Mouse (Mus musculus) hindbrain, embryonic 10.5 days (tissue): ENCODE results near the gene Arhgap19. TPM values are rescaled to one million over a fixed set of nuclear protein-coding genes. Genes with fewer than 3 reads are reported as not detected.

Source experiments
- DNase-seq: peaks from one replicate; pipeline ENCODE4 v3.0.0-alpha.2; 2017; ENCODE audit warnings: low spot score
- H3K27ac ChIP-seq: fragments of 300-500 bp; sonication (generic); 2 replicates; pipeline ENCODE4 v1.5.1; 2016; ENCODE audit warnings: mild to moderate bottlenecking, moderate library complexity
- H3K27me3 ChIP-seq: fragments of 300-500 bp; sonication (generic); 2 replicates; pipeline ENCODE4 v1.6.1; 2016; ENCODE audit warnings: mild to moderate bottlenecking; ENCODE audit not compliant: poor library complexity, insufficient read depth, severe bottlenecking
- H3K36me3 ChIP-seq: fragments of 300-500 bp; sonication (generic); 2 replicates; pipeline ENCODE4 v1.6.1; 2016; ENCODE audit warnings: mild to moderate bottlenecking, moderate library complexity
- H3K4me1 ChIP-seq: fragments of 300-500 bp; sonication (generic); replicated peaks from 2 replicates; pipeline ENCODE4 v1.6.1; 2016; ENCODE audit warnings: mild to moderate bottlenecking
- H3K4me3 ChIP-seq: fragments of 300-500 bp; sonication (generic); 2 replicates; pipeline ENCODE4 v1.5.1; 2016; ENCODE audit warnings: mild to moderate bottlenecking, moderate library complexity
- H3K9me3 ChIP-seq: fragments of 300-500 bp; sonication (generic); 2 replicates; pipeline ENCODE4 v1.6.1; 2016; ENCODE audit warnings: mild to moderate bottlenecking, moderate library complexity
- WGBS: fragments of 180-500 bp; shearing (Covaris S2); methylation state at CpG from one replicate; pipeline ENCODE4 v1.1.7; 2016; 5-methylcytosine and 5-hydroxymethylcytosine counted together
- polyA plus RNA-seq: library from polyadenylated mRNA; unstranded; fragments of >200 nt; fragmentation: Nextera tagmentation; extraction: Ambion mirVana; gene quantifications from 2 replicates; pipeline ENCODE4 v1.2.1, GENCODE M21; 2016

Arhgap19 gene
- polyA plus RNA-seq, 1 experiment from 2014 or later: 27.9 TPM

- Histone ChIP-seq H3K27ac (no peak overlapping the region), H3K9me3 (no peaks in the 10 kb centered on the region), H3K4me3 (no peak overlapping the region), H3K36me3 (no peaks in the 10 kb centered on the region), H3K27me3 (no peaks in the 10 kb centered on the region), H3K4me1 (peaks cover 22% of the 10 kb centered on the region)
- DNase-seq: no peak
- WGBS: 98% methylated on average over 3 of the region's 3 CpGs
Observed at GRCm38 (mm10) chr19:41839685-41840084, 37.8 kb upstream of the Arhgap19 start.

- DNase-seq: no peak
- H3K4me3 ChIP-seq: no peak overlapping the region
- WGBS: 85% methylated on average over 6 of the region's 6 CpGs
- no peaks in the 10 kb centered on the region for H3K36me3 ChIP-seq
- 0 out of 2 replicates have a peak, but pooled peaks cover under 1% of the 10 kb centered on the region for H3K27me3 ChIP-seq
- H3K4me1 ChIP-seq: peaks cover 22% of the 10 kb centered on the region
- H3K9me3 ChIP-seq: no peaks in the 10 kb centered on the region
- no peak overlapping the region for H3K27ac ChIP-seq
Observed at GRCm38 (mm10) chr19:41838808-41839207, 37.0 kb upstream of the Arhgap19 start.

- no peak overlapping the region for H3K4me3 ChIP-seq
- peaks cover 28% of the 10 kb centered on the region for H3K4me1 ChIP-seq
- no peak overlapping the region for H3K27ac ChIP-seq
- no peaks in the 10 kb centered on the region for H3K9me3 ChIP-seq
- H3K27me3 ChIP-seq: peaks cover 10% of the 10 kb centered on the region
- no peak for DNase-seq
- H3K36me3 ChIP-seq: no peaks in the 10 kb centered on the region
- 80% methylated on average over 4 of the region's 4 CpGs for WGBS
Observed at GRCm38 (mm10) chr19:41837917-41838261, 36.0 kb upstream of the Arhgap19 start.

GRCm38 (mm10) chr19:41837194-41837916, 35.5 kb upstream of the Arhgap19 start:
- H3K36me3 ChIP-seq: no peaks in the 10 kb centered on the region
- no peak overlapping the region for H3K4me3 ChIP-seq
- DNase-seq: no peak
- H3K4me1 ChIP-seq: peaks cover 34% of the 10 kb centered on the region
- no peaks in the 10 kb centered on the region for H3K9me3 ChIP-seq
- peaks cover 15% of the 10 kb centered on the region for H3K27me3 ChIP-seq
- H3K27ac ChIP-seq: no peak overlapping the region
- 77% methylated on average over 9 of the region's 9 CpGs for WGBS

- DNase-seq: no peak
- Histone ChIP-seq H3K4me3 (no peak overlapping the region), H3K4me1 (peaks cover 40% of the 10 kb centered on the region), H3K36me3 (no peaks in the 10 kb centered on the region), H3K9me3 (no peaks in the 10 kb centered on the region), H3K27ac (no peak overlapping the region), H3K27me3 (peaks cover 20% of the 10 kb centered on the region)
- 60% methylated on average over 3 of the region's 3 CpGs for WGBS
Observed at GRCm38 (mm10) chr19:41836719-41837118, 34.9 kb upstream of the Arhgap19 start.

GRCm38 (mm10) chr19:41835816-41836215, 34.0 kb upstream of the Arhgap19 start:
- peaks cover 49% of the 10 kb centered on the region for H3K4me1 ChIP-seq
- WGBS: 3% methylated on average over 6 of the region's 6 CpGs
- H3K9me3 ChIP-seq: no peaks in the 10 kb centered on the region
- DNase-seq: no peak
- no peaks in the 10 kb centered on the region for H3K36me3 ChIP-seq
- H3K27me3 ChIP-seq: peaks cover 25% of the 10 kb centered on the region
- H3K4me3 ChIP-seq: peak overlapping the region; percentile 16; the same call in 1 of the 2 replicates
- no peak overlapping the region for H3K27ac ChIP-seq

GRCm38 (mm10) chr19:41835407-41835806, 33.6 kb upstream of the Arhgap19 start:
- Histone ChIP-seq H3K27ac (no peak overlapping the region), H3K9me3 (no peaks in the 10 kb centered on the region), H3K4me1 (peaks cover 53% of the 10 kb centered on the region), H3K27me3 (peaks cover 25% of the 10 kb centered on the region), H3K4me3 (no peak overlapping the region), H3K36me3 (no peaks in the 10 kb centered on the region)
- 60% methylated on average over 6 of the region's 6 CpGs for WGBS
- no peak for DNase-seq

- H3K9me3 ChIP-seq: no peaks in the 10 kb centered on the region
- WGBS: 75% methylated on average over 13 of the region's 13 CpGs
- H3K36me3 ChIP-seq: no peaks in the 10 kb centered on the region
- no peak overlapping the region for H3K4me3 ChIP-seq
- peaks cover 61% of the 10 kb centered on the region for H3K4me1 ChIP-seq
- no peak for DNase-seq
- no peak overlapping the region; the same call in 1 of the 2 replicates for H3K27ac ChIP-seq
- H3K27me3 ChIP-seq: peaks cover 25% of the 10 kb centered on the region
Observed at GRCm38 (mm10) chr19:41832501-41833201, 30.8 kb upstream of the Arhgap19 start.

- H3K27ac ChIP-seq: peak overlapping the region; percentile 62
Observed at GRCm38 (mm10) chr19:41831718-41832391, 30.0 kb upstream of the Arhgap19 start.

GRCm38 (mm10) chr19:41831101-41831570, 29.3 kb upstream of the Arhgap19 start:
- peak overlapping the region; percentile 96 for H3K27ac ChIP-seq
- DNase-seq: peak; percentile 33

More at GRCm38 (mm10) chr19:41831718-41832391, 30.0 kb upstream of the Arhgap19 start:
- DNase-seq: peak; percentile 40
- Histone ChIP-seq H3K4me3 (peak overlapping the region; percentile 85), H3K27me3 (peaks cover 25% of the 10 kb centered on the region), H3K4me1 (peaks cover 56% of the 10 kb centered on the region), H3K9me3 (no peaks in the 10 kb centered on the region), H3K36me3 (no peaks in the 10 kb centered on the region)
- 3% methylated on average over 14 of the region's 14 CpGs for WGBS

GRCm38 (mm10) chr19:41830106-41831031, 28.5 kb upstream of the Arhgap19 start:
- Histone ChIP-seq H3K9me3 (no peaks in the 10 kb centered on the region), H3K4me1 (peaks cover 42% of the 10 kb centered on the region), H3K27ac (peak overlapping the region; percentile 96), H3K36me3 (no peaks in the 10 kb centered on the region), H3K4me3 (peak overlapping the region; percentile 85), H3K27me3 (peaks cover 25% of the 10 kb centered on the region)
- peak; percentile 72 for DNase-seq
- WGBS: under 1% methylated on average over 112 of the region's 112 CpGs

More at GRCm38 (mm10) chr19:41831101-41831570, 29.3 kb upstream of the Arhgap19 start:
- H3K4me3 ChIP-seq: peak overlapping the region; percentile 85
- H3K36me3 ChIP-seq: no peaks in the 10 kb centered on the region
- H3K27me3 ChIP-seq: peaks cover 25% of the 10 kb centered on the region
- H3K4me1 ChIP-seq: peaks cover 50% of the 10 kb centered on the region
- H3K9me3 ChIP-seq: no peaks in the 10 kb centered on the region
- WGBS: 1% methylated on average over 19 of the region's 19 CpGs
